Mouse (Mus musculus) lung, adult 2 months (tissue): ENCODE results near the gene Wdhd1. TPM values are rescaled to one million over a fixed set of nuclear protein-coding genes. Genes with fewer than 3 reads are reported as not detected.
A peak's percentile ranks its signal among the peaks of the same experiment; 100 is the strongest.
"Not testable (repeated sequence)": the region's sequence is repeated elsewhere in the genome, so short reads cannot be mapped to it uniquely, and the experiment has no call there.

Experiments used
- DNase-seq: peaks from one replicate; pipeline ENCODE4 v3.0.0; 2022
- H3K4me1 ChIP-seq: fragments of 200-500 bp; 2 replicates; pipeline ENCODE4 v1.6.1; 2011; ENCODE audit warnings: low read length; ENCODE audit not compliant: control insufficient read depth, insufficient read depth
- H3K4me3 ChIP-seq: fragments of 200-500 bp; replicated peaks from 2 replicates; pipeline ENCODE3; 2011; ENCODE audit warnings: low read depth, mild to moderate bottlenecking, control low read depth, low read length; ENCODE audit errors: extremely low read depth
- CTCF ChIP-seq: fragments of 200-500 bp; IDR thresholded peaks from 2 replicates; pipeline ENCODE4 v1.5.1; 2011; ENCODE audit warnings: mild to moderate bottlenecking, low read length, control low read depth; ENCODE audit not compliant: insufficient read depth
- POLR2A ChIP-seq: fragments of 200-500 bp; IDR thresholded peaks from 2 replicates; pipeline ENCODE4 v1.6.1; 2011; ENCODE audit warnings: low read depth, mild to moderate bottlenecking, control low read depth, low read length, borderline replicate concordance; ENCODE audit errors: extremely low read depth
- WGBS: fragments of 180-500 bp; shearing (Covaris S2); methylation state at CpG from one replicate; pipeline ENCODE4 v1.1.7; 2018; 5-methylcytosine and 5-hydroxymethylcytosine counted together
- polyA plus RNA-seq: library from polyadenylated mRNA; depleted of rRNA; stranded (reverse); fragments of >200 nt; gene quantifications from 2 replicates; pipeline ENCODE4 v1.2.3, GENCODE M21; 2012; rRNA removed

Wdhd1 gene
- 0.68 and 0.78 TPM in 2 replicates for polyA plus RNA-seq

DNA sequence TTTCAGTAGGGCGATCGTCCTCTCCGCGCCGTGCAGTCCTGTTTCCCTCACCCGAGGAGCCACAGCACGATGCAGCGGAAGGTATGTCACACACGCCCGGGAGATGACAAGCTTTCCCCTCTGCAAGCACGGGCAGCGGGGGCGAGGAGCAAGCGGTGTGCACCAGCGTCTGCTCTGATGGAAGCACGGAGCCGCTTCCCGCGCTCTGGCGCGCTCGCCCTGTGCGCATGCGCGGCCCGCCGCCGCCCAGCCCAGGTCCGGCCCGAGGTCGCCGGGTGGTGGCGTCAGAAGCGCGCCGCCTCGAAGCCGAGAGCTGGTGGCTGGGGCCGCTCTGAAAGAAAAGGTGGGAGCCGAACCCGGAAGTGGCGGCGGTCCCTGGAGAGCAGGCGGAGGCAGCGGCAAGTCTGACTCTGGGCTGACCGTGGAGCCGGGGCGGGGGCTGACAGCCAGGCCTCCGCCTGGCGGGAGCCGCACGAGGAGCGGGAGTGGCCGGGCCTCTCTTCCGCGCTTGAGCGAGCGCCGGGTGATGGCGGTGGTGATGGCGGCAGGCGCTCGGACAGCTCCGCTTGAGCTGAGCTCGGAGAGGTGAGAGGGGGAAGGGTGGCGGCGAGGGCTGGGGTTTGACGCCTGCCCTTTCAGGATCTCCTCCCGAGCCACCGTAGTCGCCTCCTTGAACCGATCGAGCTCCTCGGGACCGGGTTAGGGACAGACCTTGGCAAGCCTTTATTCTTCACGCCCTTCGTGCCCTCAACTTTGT, at the start of gene Wdhd1, which contains the start of gene Socs4:
Gene Wdhd1, minus strand, starts transcription at position 221 of the 757 bp plus-strand sequence.
Gene Socs4, plus strand, starts transcription at position 295 of the 757 bp plus-strand sequence.
- under 1% methylated on average over 77 of the region's 77 CpGs for WGBS
- DNase-seq, result peak; percentile 94
- TF ChIP-seq CTCF (no peak), POLR2A (peak; percentile 65; the same call in 1 of the 2 replicates)
- Histone ChIP-seq H3K4me1 (no peaks in the 10 kb centered on the region), H3K4me3 (peak within 1 kb of the TSS; percentile 93)

- TF ChIP-seq CTCF, result no peak
- TF ChIP-seq POLR2A, result no peak
- DNase-seq, result no peak
- WGBS, result 81% methylated on average over 9 of the region's 9 CpGs
- H3K4me3 ChIP-seq, result no peak overlapping the region
- H3K4me1 ChIP-seq, result no peaks in the 10 kb centered on the region
Measured at GRCm38 (mm10) chr14:47325965-47326761, 49.5 kb upstream of the Wdhd1 start.

GRCm38 (mm10) chr14:47321581-47321980, 44.9 kb upstream of the Wdhd1 start:
- 91% methylated on average over 7 of the region's 8 CpGs for WGBS
- H3K4me1 ChIP-seq, H3K4me3 ChIP-seq, DNase-seq: not testable (repeated sequence)

GRCm38 (mm10) chr14:47319362-47319761, 42.7 kb upstream of the Wdhd1 start:
- 84% methylated on average over 5 of the region's 5 CpGs for WGBS
- H3K4me3 ChIP-seq, result no peak overlapping the region
- DNase-seq, result no peak
- TF ChIP-seq CTCF (no peak), POLR2A (no peak)
- H3K4me1 ChIP-seq, result no peaks in the 10 kb centered on the region

DNA sequence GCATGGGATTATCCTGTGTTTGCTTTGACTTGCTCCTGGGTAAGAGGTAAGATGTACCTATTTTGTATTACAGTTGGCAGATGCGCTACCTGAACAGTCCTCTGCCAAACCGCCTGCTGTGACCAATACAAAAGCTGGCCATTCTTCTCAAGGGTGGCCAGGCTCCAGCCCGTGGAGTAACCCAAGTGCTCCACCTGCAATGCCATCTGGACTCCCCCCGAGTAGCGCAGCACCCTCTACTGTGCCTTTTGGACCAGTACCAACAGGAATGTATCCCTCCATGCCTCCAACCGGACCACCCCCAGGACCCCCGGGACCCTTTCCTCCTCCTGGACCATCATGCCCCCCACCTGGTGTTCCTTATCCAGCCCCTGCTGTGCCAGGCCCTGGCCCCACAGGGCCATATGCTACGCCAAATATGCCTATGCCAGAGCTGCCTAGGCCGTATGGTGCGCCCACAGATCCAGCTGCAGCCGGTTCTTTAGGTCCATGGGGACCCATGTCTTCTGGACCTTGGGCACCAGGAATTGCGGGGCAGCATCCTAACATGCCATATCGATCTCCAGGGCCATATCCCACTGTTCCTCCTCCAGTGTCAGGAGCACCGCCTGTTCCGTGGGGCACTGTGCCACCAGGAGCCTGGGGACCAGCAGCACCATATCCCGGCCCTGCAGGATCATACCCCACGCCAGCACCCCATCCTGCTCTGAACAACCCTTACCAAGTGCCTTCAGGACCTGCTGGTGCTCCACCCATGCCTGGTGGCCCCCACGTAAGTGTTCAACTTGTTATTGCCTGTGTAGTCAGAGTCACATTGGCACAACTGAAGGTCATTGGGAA, 33.9 kb upstream of the Wdhd1 start:
- Histone ChIP-seq H3K4me1 (peaks cover 4% of the 10 kb centered on the region), H3K4me3 (no peak overlapping the region)
- TF ChIP-seq CTCF, result no peak
- TF ChIP-seq POLR2A, result no peak
- WGBS, result 91% methylated on average over 18 of the region's 18 CpGs
- no peak for DNase-seq

DNA sequence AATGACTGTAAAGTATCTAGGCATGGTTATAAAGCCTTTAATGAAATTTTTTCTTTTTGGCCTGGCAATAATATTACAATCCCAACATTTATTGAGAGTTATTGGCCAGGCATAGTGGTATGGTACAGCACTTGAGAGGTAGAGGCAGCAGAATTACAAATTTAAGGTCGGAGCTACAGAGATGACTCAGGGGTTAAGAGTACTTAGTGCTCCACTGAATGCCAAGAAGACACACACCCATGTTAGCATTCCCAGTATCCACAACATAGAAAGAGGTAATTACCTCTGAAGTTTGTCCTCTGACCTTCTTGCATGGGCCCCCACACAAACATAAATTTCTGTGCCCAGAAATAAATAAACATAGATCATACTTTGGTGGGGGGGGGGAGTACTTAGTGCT, 32.4 kb upstream of the Wdhd1 start:
- WGBS, result 58% methylated on average over 1 of the region's 1 CpGs
- Histone ChIP-seq H3K4me1 (peaks cover 10% of the 10 kb centered on the region), H3K4me3 (no peak overlapping the region)
- DNase-seq, result no peak
- no peak for TF ChIP-seq CTCF
- no peak for TF ChIP-seq POLR2A

- DNase-seq, result no peak
- H3K4me1 ChIP-seq, result peaks cover 16% of the 10 kb centered on the region
- 64% methylated on average over 3 of the region's 3 CpGs for whole genome bisulfite sequencing
- no peak overlapping the region for H3K4me3 ChIP-seq
- TF ChIP-seq POLR2A (no peak), CTCF (no peak)
Measured at GRCm38 (mm10) chr14:47307669-47308068, 31.0 kb upstream of the Wdhd1 start.

GRCm38 (mm10) chr14:47305933-47306332, 29.3 kb upstream of the Wdhd1 start:
- Histone ChIP-seq H3K4me1 (peaks cover 19% of the 10 kb centered on the region), H3K4me3 (no peak overlapping the region)
- TF ChIP-seq POLR2A (no peak), CTCF (no peak)
- 59% methylated on average over 4 of the region's 4 CpGs for WGBS
- no peak for DNase-seq

- H3K4me1 ChIP-seq, result peaks cover 23% of the 10 kb centered on the region
- TF ChIP-seq POLR2A (no peak), CTCF (no peak)
- 67% methylated on average over 6 of the region's 6 CpGs for WGBS
- no peak for DNase-seq
- no peak overlapping the region for H3K4me3 ChIP-seq
Measured at GRCm38 (mm10) chr14:47304814-47305405, 28.3 kb upstream of the Wdhd1 start.
